Mouse (Mus musculus): ENCODE measurements around the gene Mypop.

Mypop gene

DNA sequence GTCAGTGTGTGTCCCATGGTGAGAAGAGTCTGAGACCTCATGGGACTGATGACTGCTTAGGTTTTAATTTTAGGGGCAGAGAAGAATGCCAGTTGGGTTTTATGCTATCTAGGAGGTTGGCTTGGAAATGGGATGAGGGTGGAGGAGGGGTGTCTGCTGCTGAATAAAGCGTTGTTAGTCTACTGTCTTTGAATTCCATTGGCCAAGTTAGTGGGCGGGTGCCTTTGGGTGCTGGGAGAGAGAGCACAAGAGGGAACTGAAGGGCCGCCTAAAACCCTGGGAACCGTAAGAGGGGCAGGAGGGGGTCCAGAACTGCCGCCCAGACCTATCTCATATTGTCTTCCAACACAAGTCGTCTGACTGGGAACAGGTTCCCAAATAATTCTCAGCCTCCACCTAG, 2.3 kb upstream of the Mypop start:
- ATAC-seq (ENCODE audit: insufficient number of reproducible peaks, low FRiP score, low TSS enrichment), result no peak

- no peak for ATAC-seq (ENCODE audit: insufficient number of reproducible peaks, low FRiP score, low TSS enrichment)
These were observed 1.1 kb upstream of the Mypop start for GRCm38 (mm10) chr7:18989995-18990394.

DNA sequence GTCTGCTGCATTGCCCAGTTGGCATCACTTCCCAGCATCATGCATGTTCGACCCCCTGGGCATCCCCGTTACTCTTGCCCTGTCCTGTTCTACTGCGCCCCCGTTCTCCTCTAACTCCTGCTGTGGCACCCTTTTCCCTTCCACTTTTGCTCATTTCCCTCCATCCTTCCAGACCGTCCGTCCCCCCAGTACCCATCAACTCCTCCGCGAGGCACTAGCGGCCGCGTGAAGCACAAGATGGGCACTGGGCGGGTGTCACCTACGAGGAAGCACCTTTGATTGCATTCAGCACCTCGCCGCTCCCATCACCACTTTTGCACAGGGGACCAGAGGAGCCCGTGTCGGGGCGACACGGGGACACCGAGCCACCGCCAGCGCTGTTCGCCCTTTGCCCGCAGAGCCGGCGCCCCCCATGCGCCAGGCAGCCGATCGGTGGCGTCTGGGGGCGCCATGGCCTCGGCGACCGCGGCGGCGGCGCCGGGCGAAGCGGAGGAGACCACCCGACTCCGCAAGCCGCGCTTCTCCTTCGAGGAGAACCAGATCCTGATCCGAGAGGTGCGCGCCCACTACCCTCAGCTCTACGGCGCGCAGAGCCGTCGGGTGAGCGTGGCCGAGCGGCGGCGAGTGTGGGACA, 732 bp downstream of the Mypop start:
- no peak for ATAC-seq (ENCODE audit: insufficient number of reproducible peaks, low FRiP score, low TSS enrichment)

- no peak for ATAC-seq (ENCODE audit: insufficient number of reproducible peaks, low FRiP score, low TSS enrichment)
These were observed 1.2 kb downstream of the Mypop start for GRCm38 (mm10) chr7:18992294-18992675.

DNA sequence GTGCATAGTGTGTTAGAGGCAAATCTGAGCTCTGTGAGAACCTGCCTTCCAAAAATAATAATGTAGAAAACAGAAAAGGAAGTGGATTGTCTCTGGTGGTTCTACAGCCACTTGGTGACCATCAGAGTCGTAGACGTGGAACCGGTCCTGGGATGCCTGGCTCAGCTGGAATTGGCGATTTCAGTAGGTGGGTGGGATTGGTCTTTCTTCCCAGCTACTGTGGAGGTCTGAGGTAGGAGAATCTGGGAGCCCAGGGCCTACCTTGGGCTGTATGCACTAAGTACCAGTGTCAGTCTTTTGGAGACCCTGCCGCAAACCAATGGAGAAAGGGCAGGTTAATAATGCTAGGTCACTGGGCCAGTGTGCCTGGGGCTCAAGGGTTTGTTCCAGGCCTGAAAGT, 2.0 kb downstream of the Mypop start:
- ATAC-seq (ENCODE audit: insufficient number of reproducible peaks, low FRiP score, low TSS enrichment), result no peak

DNA sequence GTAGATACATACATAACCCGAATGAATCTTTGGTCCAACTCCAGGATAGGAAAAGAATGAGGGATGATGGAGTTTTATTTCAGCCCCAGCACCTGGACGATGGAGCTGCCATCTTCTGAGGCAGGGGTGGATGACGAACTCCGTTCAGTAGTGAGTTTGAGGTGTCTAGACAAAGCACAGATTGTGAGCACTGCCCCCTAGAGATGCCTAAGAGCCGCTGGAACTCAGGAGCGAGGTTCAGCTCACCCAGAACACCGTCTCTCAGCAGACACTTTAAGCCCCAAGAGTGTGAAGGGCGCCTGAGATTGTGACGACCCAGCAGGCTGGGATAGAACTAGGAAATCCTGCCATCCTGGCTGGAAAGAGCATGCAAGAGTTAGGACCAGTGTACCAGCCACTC, 7.8 kb downstream of the Mypop start:
- ATAC-seq (ENCODE audit: insufficient number of reproducible peaks, low FRiP score, low TSS enrichment), result no peak

- no peak for ATAC-seq (ENCODE audit: insufficient number of reproducible peaks, low FRiP score, low TSS enrichment)
These were observed 9.4 kb downstream of the Mypop start for GRCm38 (mm10) chr7:19000421-19000820.

DNA sequence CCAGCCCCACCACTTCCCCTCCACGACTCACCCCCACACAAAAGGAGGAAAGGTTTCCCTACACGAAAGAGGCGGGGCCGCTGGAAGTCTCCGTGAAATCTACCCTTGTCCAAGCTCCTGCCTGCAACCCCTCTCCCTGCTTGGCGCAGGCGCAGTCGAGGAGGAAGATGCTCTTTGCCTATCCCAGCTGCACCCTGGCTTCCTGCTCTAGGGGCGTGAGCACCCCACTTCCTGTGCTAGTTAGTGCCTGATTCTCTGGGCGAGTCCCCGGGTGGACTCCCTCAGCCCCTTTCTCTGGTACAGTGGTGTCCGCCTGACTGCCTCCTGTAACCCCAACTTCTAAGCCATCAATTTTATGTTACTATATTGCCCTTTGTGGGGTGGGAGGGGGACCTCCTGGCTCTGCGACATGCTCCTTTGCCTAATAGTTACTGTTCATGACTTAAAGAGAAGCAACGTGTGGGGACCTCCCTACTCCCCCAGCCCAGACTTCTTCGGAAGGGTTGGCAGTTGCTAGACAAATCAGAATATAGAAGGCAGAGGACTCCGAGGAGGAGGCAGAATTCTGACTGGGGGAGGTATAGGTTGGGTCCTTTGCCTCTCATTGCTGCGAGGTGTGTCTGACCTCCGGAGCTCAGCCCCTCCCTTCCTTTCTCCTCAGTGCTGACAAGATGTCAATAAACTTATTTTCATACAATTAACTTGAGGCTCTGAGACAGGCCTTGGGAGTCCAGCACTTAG, 10.2 kb downstream of the Mypop start:
- no peak for ATAC-seq (ENCODE audit: insufficient number of reproducible peaks, low FRiP score, low TSS enrichment)

DNA sequence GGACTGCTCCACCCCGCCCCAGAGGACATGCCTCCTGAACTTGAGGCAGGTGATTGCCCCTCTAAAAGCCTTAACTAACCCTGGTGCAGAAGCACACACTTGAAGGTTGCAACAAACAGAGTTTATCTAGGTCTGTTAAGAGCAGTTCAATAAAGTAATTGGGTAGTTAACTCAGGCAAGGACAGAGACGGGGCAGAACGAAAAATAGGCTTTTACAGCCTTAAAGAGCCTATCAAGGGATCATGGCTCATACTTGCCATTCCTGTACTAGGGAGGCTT, 10.7 kb downstream of the Mypop start:
- ATAC-seq (ENCODE audit: insufficient number of reproducible peaks, low FRiP score, low TSS enrichment), result no peak

DNA sequence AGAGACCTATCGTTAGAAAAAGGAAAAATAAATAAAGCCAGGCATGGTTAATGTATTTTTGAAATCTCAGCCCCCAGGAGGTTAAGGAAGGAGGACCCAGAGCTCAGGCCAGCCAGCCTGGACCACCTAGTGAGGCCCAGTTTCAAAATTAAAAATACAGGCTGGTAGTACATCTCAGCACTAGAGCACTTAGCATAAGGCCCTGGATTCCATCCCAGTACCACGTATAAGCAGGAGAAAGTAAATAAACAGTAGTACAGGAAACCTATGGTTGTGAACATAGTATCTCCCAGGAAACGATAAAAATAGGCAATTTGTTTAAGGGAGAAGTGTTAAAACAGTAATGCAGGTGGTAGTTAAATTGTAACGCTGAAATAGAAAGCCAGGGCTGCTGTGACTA, 11.1 kb downstream of the Mypop start:
- no peak for ATAC-seq (ENCODE audit: insufficient number of reproducible peaks, low FRiP score, low TSS enrichment)

DNA sequence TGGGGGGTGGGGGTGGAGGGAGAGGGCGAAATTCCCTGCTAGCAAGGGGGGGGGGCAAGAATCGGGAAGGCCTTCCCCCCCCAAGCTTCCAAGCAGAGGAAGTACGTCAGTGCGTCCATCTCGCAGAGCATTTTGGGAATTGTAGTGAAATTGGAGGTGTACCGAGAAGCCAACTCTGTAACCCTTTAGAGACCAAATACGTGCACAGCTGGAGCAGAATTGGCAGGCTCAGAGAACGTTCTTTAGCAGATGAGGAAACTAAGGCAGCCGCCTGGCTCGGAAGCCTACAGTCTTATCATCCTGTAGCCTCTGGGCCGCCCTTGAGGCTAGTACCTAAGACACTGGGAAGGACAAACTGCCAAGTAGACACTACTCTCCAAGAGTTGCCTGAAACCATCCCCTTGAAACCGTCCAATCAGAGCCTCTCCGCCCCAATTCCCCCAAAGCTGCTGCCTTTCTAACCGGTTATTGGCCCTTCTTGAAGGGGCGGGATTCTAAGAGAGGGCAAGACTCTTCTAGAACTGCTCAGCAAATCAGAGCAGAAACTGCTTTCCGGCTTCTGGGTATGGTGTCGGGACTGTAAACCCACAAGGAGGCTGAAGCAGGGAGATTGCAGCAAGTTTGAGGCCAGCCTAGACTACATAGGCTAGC, 11.9 kb downstream of the Mypop start:
- ATAC-seq (ENCODE audit: insufficient number of reproducible peaks, low FRiP score, low TSS enrichment), result peak; percentile 50; the same call in 1 of the 2 replicates

GRCm38 (mm10) chr7:19003902-19004630, 13.0 kb downstream of the Mypop start, which contains the start of gene Irf2bp1:
Gene Irf2bp1, plus strand, starts transcription at chr7:19004044.
- peak; percentile 46; the same call in 1 of the 2 replicates for ATAC-seq (ENCODE audit: insufficient number of reproducible peaks, low FRiP score, low TSS enrichment)

DNA sequence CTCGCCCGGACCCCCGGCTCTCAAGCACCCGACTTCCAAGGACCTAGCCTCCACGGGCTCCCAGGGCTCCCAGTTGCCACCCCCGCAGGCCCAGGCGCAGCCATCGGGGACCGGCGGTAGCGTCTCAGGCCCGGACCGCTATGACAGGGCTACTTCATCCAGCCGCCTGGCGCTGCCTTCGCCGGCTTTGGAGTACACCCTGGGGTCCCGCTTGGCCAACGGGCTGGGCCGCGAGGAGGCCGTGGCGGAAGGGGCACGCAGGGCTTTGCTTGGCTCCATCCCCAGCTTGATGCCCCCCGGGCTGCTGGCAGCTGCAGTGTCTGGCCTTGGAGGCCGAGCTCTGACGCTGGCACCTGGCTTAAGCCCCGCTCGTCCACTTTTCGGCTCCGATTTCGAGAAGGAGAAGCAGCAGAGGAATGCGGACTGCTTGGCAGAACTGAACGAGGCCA, 13.6 kb downstream of the Mypop start:
- no peak for ATAC-seq (ENCODE audit: insufficient number of reproducible peaks, low FRiP score, low TSS enrichment)

DNA sequence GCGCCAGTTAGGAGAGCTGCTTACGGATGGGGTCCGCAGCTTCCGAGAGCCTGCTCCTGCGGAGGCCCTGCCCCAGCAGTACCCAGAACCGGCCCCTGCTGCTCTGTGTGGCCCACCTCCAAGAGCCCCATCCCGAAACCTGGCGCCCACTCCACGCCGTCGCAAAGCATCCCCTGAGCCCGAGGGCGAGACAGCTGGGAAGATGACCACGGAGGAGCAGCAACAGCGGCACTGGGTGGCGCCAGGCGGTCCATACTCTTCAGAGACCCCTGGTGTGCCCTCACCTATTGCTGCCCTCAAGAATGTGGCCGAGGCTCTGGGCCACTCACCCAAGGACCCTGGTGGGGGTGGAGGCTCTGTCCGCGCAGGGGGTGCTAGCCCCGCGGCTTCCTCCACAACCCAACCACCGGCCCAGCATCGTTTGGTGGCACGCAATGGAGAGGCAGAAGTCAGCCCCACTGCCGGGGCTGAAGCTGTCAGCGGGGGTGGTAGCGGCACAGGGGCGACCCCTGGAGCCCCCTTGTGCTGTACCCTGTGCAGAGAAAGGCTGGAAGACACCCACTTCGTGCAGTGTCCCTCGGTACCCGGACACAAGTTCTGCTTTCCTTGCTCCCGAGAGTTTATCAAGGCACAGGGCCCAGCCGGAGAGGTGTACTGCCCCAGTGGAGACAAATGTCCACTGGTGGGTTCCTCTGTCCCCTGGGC, 14.5 kb downstream of the Mypop start:
- ATAC-seq (ENCODE audit: insufficient number of reproducible peaks, low FRiP score, low TSS enrichment), result no peak

GRCm38 (mm10) chr7:19006476-19006875, 15.4 kb downstream of the Mypop start:
- no peak for ATAC-seq (ENCODE audit: insufficient number of reproducible peaks, low FRiP score, low TSS enrichment)

DNA sequence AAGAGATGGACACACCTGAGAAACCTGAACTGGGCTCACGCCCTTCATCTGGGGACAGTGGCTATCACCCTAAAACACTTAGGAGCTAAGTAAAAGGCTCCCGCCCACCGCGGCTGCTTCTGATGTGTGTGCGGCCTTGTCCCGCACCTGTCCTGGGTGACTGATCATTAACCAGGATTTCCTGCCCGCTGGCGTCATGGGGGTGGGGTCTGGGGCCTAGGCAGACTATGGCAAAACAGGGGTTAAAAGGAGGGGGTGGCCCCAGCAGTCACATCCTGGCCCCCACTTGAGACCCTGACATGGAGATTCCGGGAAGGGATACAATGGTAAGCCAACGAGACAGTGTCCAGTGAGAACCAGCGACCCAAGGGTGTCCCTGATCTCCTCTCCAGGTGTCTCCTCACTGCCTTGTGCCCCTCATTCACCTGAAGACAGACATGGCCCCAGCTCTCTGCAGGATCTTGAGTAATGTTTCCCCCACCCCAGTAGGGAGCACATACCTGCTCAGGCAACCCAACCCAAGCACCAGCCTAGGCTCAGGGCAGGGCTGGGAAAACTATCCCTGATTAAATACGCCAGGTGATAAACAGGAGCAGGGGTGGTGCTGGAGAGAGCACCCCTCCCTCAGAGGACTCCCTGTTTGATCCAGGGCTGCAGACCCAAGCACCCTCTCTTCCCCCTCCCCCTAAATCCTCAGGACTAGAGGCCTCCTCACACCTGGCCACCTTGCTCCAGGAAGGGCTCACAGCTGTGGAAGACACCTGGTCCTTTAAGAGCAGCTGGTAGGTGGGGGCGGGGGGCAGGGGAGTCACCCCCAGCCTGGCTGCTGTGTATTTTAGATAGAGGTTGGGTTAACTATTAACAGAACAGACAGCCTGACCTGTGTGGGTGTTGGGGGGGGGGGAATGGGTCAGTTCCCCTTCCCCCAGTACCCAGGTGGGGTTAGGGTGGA, 16.3 kb downstream of the Mypop start:
- ATAC-seq (ENCODE audit: insufficient number of reproducible peaks, low FRiP score, low TSS enrichment), result no peak

DNA sequence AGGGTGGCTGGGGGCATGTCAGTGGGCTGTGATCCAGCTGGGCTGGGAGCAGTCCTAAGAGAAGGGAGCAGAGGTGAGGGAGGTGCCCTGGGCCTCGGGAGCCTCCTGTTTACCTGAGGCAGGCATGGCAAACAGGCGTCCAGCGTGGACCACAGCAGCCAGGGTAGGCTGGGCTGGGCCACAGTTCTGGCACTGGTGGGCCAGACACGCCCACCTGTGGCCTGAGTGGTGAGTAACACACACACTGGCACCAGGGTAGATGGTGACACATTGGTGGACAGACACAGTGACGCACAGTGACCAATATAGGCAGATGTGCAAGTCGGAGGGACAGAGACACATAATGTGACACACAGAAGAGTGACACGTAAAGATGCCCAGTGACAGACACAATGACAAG, 19.5 kb downstream of the Mypop start:
- no peak for ATAC-seq (ENCODE audit: insufficient number of reproducible peaks, low FRiP score, low TSS enrichment)

DNA sequence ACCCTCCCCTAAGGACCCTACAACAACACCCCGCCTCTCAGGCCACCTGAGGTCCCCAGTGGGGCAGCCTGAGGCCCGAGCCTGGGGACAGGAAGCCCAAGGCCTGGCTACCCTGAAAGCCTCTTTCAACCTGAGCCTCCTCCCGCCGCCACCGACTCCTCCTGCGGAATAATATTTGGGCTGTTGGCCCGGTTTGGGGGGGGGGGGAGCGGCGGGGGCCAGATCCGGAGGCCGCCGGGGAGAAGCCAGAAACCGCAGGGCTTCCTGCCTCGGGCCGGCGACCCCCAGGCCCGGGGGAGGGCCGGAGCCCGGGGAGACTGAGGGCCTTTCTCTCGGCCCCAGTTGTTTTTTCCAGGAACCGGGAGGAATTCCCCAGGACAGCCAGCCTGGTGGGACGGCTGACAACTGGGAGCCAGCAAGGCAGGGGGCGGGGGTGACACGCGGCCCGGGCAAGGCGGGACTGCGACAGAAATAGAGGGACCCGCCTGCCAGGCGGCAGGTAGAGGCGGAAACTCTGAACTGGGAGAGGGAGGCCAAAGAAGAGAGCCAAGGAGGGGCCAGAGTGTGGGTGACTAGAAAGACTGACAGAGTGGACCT, 21.1 kb downstream of the Mypop start:
- ATAC-seq (ENCODE audit: insufficient number of reproducible peaks, low FRiP score, low TSS enrichment), result no peak

- ATAC-seq (ENCODE audit: insufficient number of reproducible peaks, low FRiP score, low TSS enrichment), result no peak
These were observed 21.8 kb downstream of the Mypop start for GRCm38 (mm10) chr7:19012882-19013281.
